Mouse (Mus musculus): ENCODE results near the gene Anxa1. TPM values are rescaled to one million over a fixed set of nuclear protein-coding genes. Genes with fewer than 3 reads are reported as not detected.

Gene Anxa1
- total and polyA plus RNA-seq, 2 experiments from 2014 or later: 10.8 to 14.6 TPM

- Histone ChIP-seq H3K9me3 (ENCODE audit: low read length) (no peaks in the 10 kb centered on the region), H3K4me3 (ENCODE audit: low read length) (no peak overlapping the region), H3K36me3 (ENCODE audit: insufficient read depth, low read length) (no peaks in the 10 kb centered on the region), H3K27ac (no peak overlapping the region), H3K9ac (replicated peaks; ENCODE audit: low read length) (no peak overlapping the region), H3K4me2 (ENCODE audit: low read depth, low read length) (no peak overlapping the region), H3K4me1 (ENCODE audit: insufficient read depth, low read length) (no peaks in the 10 kb centered on the region), H3K27me3 (ENCODE audit: insufficient read depth, low read length) (no peaks in the 10 kb centered on the region)
- WGBS: 91% methylated on average over 13 of the region's 13 CpGs
- TF ChIP-seq CTCF (IDR thresholded peaks at IDR 0.05; ENCODE audit: low read depth): no peak
- ATAC-seq (no peak), DNase-seq (ENCODE audit: low spot score) (no peak)
Measured at GRCm38 (mm10) chr19:20364931-20365330, 25.8 kb downstream of the Anxa1 start.

- Histone ChIP-seq H3K4me3 (ENCODE audit: low read length) (no peak overlapping the region), H3K4me2 (ENCODE audit: low read depth, low read length) (no peak overlapping the region), H3K27me3 (ENCODE audit: insufficient read depth, low read length) (no peaks in the 10 kb centered on the region), H3K4me1 (ENCODE audit: insufficient read depth, low read length) (no peaks in the 10 kb centered on the region), H3K9ac (replicated peaks; ENCODE audit: low read length) (no peak overlapping the region), H3K36me3 (ENCODE audit: insufficient read depth, low read length) (no peaks in the 10 kb centered on the region), H3K27ac (no peak overlapping the region), H3K9me3 (ENCODE audit: low read length) (no peaks in the 10 kb centered on the region)
- ATAC-seq: no peak
- peak; percentile 63 for TF ChIP-seq CTCF (IDR thresholded peaks at IDR 0.05; ENCODE audit: low read depth)
- WGBS: 73% methylated on average over 10 of the region's 10 CpGs
- peak; percentile 37 for DNase-seq (ENCODE audit: low spot score)
Measured at GRCm38 (mm10) chr19:20363221-20363620, 27.5 kb downstream of the Anxa1 start.

GRCm38 (mm10) chr19:20361917-20362577 is 28.7 kb downstream of the Anxa1 start:
- H3K4me2 ChIP-seq (ENCODE audit: low read depth, low read length): no peak overlapping the region
- H3K27me3 ChIP-seq (ENCODE audit: insufficient read depth, low read length): no peaks in the 10 kb centered on the region
- whole genome bisulfite sequencing: 44% methylated on average over 2 of the region's 2 CpGs
- H3K36me3 ChIP-seq (ENCODE audit: insufficient read depth, low read length): no peaks in the 10 kb centered on the region
- no peaks in the 10 kb centered on the region for H3K4me1 ChIP-seq (ENCODE audit: insufficient read depth, low read length)
- no peak overlapping the region for H3K9ac ChIP-seq (replicated peaks; ENCODE audit: low read length)
- TF ChIP-seq CTCF (IDR thresholded peaks at IDR 0.05; ENCODE audit: low read depth): peak; percentile 74
- no peaks in the 10 kb centered on the region for H3K9me3 ChIP-seq (ENCODE audit: low read length)
- H3K4me3 ChIP-seq (ENCODE audit: low read length): no peak overlapping the region
- ATAC-seq (peak; percentile 85), DNase-seq (ENCODE audit: low spot score) (peak; percentile 78)
- H3K27ac ChIP-seq: no peak overlapping the region

- ATAC-seq (no peak), DNase-seq (ENCODE audit: low spot score) (no peak)
- no peaks in the 10 kb centered on the region for H3K4me1 ChIP-seq (ENCODE audit: insufficient read depth, low read length)
- H3K4me3 ChIP-seq (ENCODE audit: low read length): no peak overlapping the region
- TF ChIP-seq CTCF (IDR thresholded peaks at IDR 0.05; ENCODE audit: low read depth): no peak
- WGBS: 79% methylated on average over 5 of the region's 5 CpGs
- H3K36me3 ChIP-seq (ENCODE audit: insufficient read depth, low read length): no peaks in the 10 kb centered on the region
- no peak overlapping the region for H3K4me2 ChIP-seq (ENCODE audit: low read depth, low read length)
- no peaks in the 10 kb centered on the region for H3K27me3 ChIP-seq (ENCODE audit: insufficient read depth, low read length)
- H3K27ac ChIP-seq: no peak overlapping the region
- no peaks in the 10 kb centered on the region for H3K9me3 ChIP-seq (ENCODE audit: low read length)
- H3K9ac ChIP-seq (replicated peaks; ENCODE audit: low read length): no peak overlapping the region
Measured at GRCm38 (mm10) chr19:20358679-20359078, 32.1 kb downstream of the Anxa1 start.

- Histone ChIP-seq H3K4me2 (ENCODE audit: low read depth, low read length) (no peak overlapping the region), H3K9me3 (ENCODE audit: low read length) (no peaks in the 10 kb centered on the region), H3K36me3 (ENCODE audit: insufficient read depth, low read length) (no peaks in the 10 kb centered on the region), H3K4me1 (ENCODE audit: insufficient read depth, low read length) (no peaks in the 10 kb centered on the region), H3K27ac (no peak overlapping the region), H3K27me3 (ENCODE audit: insufficient read depth, low read length) (no peaks in the 10 kb centered on the region), H3K9ac (replicated peaks; ENCODE audit: low read length) (no peak overlapping the region), H3K4me3 (ENCODE audit: low read length) (no peak overlapping the region)
- ATAC-seq (peak; percentile 78), DNase-seq (ENCODE audit: low spot score) (peak; percentile 92)
- WGBS: 8% methylated on average over 8 of the region's 8 CpGs
- peak; percentile 93 for TF ChIP-seq CTCF (IDR thresholded peaks at IDR 0.05; ENCODE audit: low read depth)
Measured at GRCm38 (mm10) chr19:20345317-20345917, 45.3 kb downstream of the Anxa1 start.

- Histone ChIP-seq H3K4me1 (ENCODE audit: insufficient read depth, low read length) (no peaks in the 10 kb centered on the region), H3K9me3 (ENCODE audit: low read length) (0 out of 2 replicates have a peak, but pooled peaks cover 4% of the 10 kb centered on the region), H3K27ac (peak overlapping the region; percentile 41; the same call in 1 of the 2 replicates), H3K27me3 (ENCODE audit: insufficient read depth, low read length) (no peaks in the 10 kb centered on the region), H3K4me3 (ENCODE audit: low read length) (no peak overlapping the region), H3K4me2 (ENCODE audit: low read depth, low read length) (peak overlapping the region; percentile 31; the same call in 1 of the 2 replicates), H3K9ac (replicated peaks; ENCODE audit: low read length) (no peak overlapping the region), H3K36me3 (ENCODE audit: insufficient read depth, low read length) (no peaks in the 10 kb centered on the region)
- DNase-seq (ENCODE audit: low spot score) (peak; percentile 91), ATAC-seq (peak; percentile 86)
- peak; percentile 82 for TF ChIP-seq CTCF (IDR thresholded peaks at IDR 0.05; ENCODE audit: low read depth)
- WGBS: 34% methylated on average over 11 of the region's 11 CpGs
Measured at GRCm38 (mm10) chr19:20344511-20345316, 46.0 kb downstream of the Anxa1 start.

Measured in hindbrain, postnatal 0 days (tissue).